Mouse (Mus musculus): ENCODE data around the gene Plb1.

DNA sequence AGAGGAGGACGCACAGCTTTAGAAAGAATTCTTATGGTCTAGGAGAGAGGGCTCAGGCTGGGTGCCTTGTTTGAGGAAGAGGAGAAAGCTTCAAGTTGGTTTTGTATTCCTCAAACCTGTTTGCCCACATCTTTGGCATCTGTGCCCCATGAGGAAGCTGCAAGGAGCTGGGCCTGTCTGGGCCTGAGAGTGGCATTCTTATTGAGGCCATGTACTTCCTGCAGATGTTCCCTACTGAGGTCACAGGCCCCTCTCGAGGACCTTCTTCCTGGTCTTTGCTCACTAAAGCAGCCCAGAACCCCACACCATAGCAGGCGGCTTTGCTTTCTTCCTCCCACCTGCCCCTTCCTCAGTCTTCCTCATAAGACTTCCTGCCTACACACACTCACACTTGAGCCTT is 33.4 kb upstream of the Plb1 start:
- TF ChIP-seq USF1 (IDR thresholded peaks at IDR 0.05; ENCODE audit: low read depth) (no peak), CTCF (IDR thresholded peaks at IDR 0.05; ENCODE audit: control insufficient read depth, insufficient read depth, insufficient read length) (no peak), CEBPB (IDR thresholded peaks at IDR 0.05; ENCODE audit: low read depth) (no peak)

Data from C2C12 (cell line).